ENCODE assay signal across 9 mouse cellular contexts in the genomic region with DNA sequence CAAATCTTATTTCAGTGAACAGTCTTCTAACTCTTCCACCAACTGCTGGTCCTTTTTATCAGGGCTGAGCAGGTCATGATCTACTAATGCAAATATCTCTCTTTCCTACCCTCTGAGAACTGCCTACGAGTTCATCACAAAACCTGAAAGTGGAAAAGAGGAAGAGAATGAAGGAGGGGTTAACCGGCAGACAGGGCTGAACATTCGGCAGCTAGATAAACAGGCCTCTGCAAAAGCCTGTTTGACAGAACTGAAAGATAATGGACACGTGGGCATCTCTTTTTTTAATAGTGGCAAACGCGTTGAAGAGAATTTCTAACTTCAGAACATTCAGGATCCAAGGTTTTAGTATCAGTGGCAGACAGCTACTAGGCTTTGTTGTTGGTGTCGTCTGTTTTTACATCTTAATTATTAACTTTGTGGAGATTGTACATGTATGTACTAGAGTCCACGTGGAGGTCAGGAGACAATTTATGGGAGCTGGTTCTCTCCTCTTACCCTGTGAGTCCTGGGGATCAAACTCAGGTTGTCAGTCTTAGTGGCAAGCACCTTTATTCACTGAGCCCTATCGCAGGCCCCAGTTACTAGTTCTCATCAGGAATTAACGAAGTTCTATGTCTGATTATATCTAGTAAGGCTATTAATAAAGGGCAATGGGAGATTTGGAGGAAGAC. TPM values are rescaled to one million over a fixed set of nuclear protein-coding genes. Genes with fewer than 3 reads are reported as not detected.
DNase-seq lines count a peak whose midpoint lies in the region; ATAC-seq and TF ChIP-seq lines count a peak whose summit lies in the region.
"Had no signal": no experiment of that assay in that cellular context is flagged by ENCODE, and none has a peak within 500 bp of the region (broad histone marks: within the 10 kb centered on the region; RNA-seq: fewer than 3 reads in every experiment).

No protein-coding gene starts in this region.

- TF ChIP-seq CTCF in midbrain, postnatal 0 days (IDR thresholded peaks at IDR 0.05): no peak

- WGBS in hindbrain, embryonic 12.5 days: 82% methylated on average over 10 of the region's 10 CpGs
- WGBS in hindbrain, embryonic 11.5 days: 85% methylated on average over 10 of the region's 10 CpGs
- 82% methylated on average over 10 of the region's 10 CpGs for WGBS in midbrain, postnatal 0 days

- peaks cover 14% of the 10 kb centered on the region for H3K4me1 ChIP-seq in hindbrain, embryonic 12.5 days
- no peaks in the 10 kb centered on the region for H3K4me1 ChIP-seq in hindbrain, embryonic 11.5 days (replicated peaks; ENCODE audit: control insufficient read depth, insufficient read depth, low read length)
- H3K4me1 ChIP-seq in midbrain, postnatal 0 days (ENCODE audit: insufficient read depth, low read length): no peaks in the 10 kb centered on the region; the same call in 1 of the 2 replicates

- no peaks in the 10 kb centered on the region for H3K36me3 ChIP-seq in hindbrain, embryonic 12.5 days
- H3K36me3 ChIP-seq in hindbrain, embryonic 11.5 days (ENCODE audit: control insufficient read depth, insufficient read depth, low read length): no peaks in the 10 kb centered on the region
- no peaks in the 10 kb centered on the region for H3K36me3 ChIP-seq in midbrain, postnatal 0 days (ENCODE audit: insufficient read depth, low read length)

- no peaks in the 10 kb centered on the region for H3K27me3 ChIP-seq in hindbrain, embryonic 12.5 days
- H3K27me3 ChIP-seq in hindbrain, embryonic 11.5 days (ENCODE audit: control insufficient read depth, insufficient read depth, low read length): no peaks in the 10 kb centered on the region
- H3K27me3 ChIP-seq in midbrain, postnatal 0 days (ENCODE audit: insufficient read depth, low read length): no peaks in the 10 kb centered on the region
- H3K27me3 ChIP-seq: Patski had no signal

- no peak for ATAC-seq in hindbrain, embryonic 12.5 days (ENCODE audit: low FRiP score)
- ATAC-seq in hindbrain, embryonic 11.5 days (ENCODE audit: low FRiP score): no peak
- no peak for ATAC-seq in midbrain, postnatal 0 days (ENCODE audit: low FRiP score)
- ATAC-seq: Patski had no signal

- DNase-seq in hindbrain, embryonic 11.5 days (ENCODE audit: low spot score): no peak
- DNase-seq in c-Kit-negative CD71-positive TER-119-positive erythroid progenitor cells, embryonic 14.5 days (ENCODE audit: low read depth, low spot score): peak; percentile 48
- DNase-seq in induced T-regulatory cell, adult 2 months (ENCODE audit: low read depth): peak; percentile 26
- DNase-seq in midbrain, postnatal 0 days (ENCODE audit: low spot score): no peak
- DNase-seq in cerebellum, adult 9-10 months: no peak
- DNase-seq in right cerebral cortex, postnatal 25 days: no peak
- DNase-seq in retina, postnatal 1 day: no peak

- no peaks in the 10 kb centered on the region for H3K9me3 ChIP-seq in hindbrain, embryonic 12.5 days (replicated peaks)
- H3K9me3 ChIP-seq in hindbrain, embryonic 11.5 days (ENCODE audit: control insufficient read depth, low read length): no peaks in the 10 kb centered on the region
- H3K9me3 ChIP-seq in midbrain, postnatal 0 days (ENCODE audit: low read length): no peaks in the 10 kb centered on the region

- no peak overlapping the region for H3K4me3 ChIP-seq in hindbrain, embryonic 12.5 days
- no peak overlapping the region for H3K4me3 ChIP-seq in hindbrain, embryonic 11.5 days (ENCODE audit: low read depth, low read length)
- peak overlapping the region; percentile 65 for H3K4me3 ChIP-seq in midbrain, postnatal 0 days (ENCODE audit: low read depth, low read length)

- H3K4me2 ChIP-seq in hindbrain, embryonic 12.5 days (replicated peaks): peak overlapping the region; percentile 79; the same call in 1 of the 2 replicates
- H3K4me2 ChIP-seq in hindbrain, embryonic 11.5 days (replicated peaks; ENCODE audit: low read depth, low read length): no peak overlapping the region
- peak overlapping the region; percentile 69 for H3K4me2 ChIP-seq in midbrain, postnatal 0 days (ENCODE audit: low read depth, low read length, poor library complexity, severe bottlenecking)

- no peak overlapping the region for H3K27ac ChIP-seq in hindbrain, embryonic 12.5 days
- no peak overlapping the region for H3K27ac ChIP-seq in hindbrain, embryonic 11.5 days (ENCODE audit: low read depth, low read length)
- H3K27ac ChIP-seq in midbrain, postnatal 0 days (ENCODE audit: low read depth, low read length): no peak overlapping the region

- no peak overlapping the region for H3K9ac ChIP-seq in hindbrain, embryonic 12.5 days
- no peak overlapping the region for H3K9ac ChIP-seq in hindbrain, embryonic 11.5 days (ENCODE audit: low read depth, low read length)
- no peak overlapping the region for H3K9ac ChIP-seq in midbrain, postnatal 0 days (replicated peaks; ENCODE audit: low read length, poor library complexity, severe bottlenecking)

RNA-seq across cellular contexts. Expression of a gene that starts 2.3 kb away (rescaled TPM):
- polyA plus RNA-seq in hindbrain, embryonic 12.5 days (2016; fragmentation: Nextera tagmentation; extraction: Ambion mirVana): 36.2 and 41.7 TPM in 2 replicates
- 20.4 and 21.9 TPM in 2 replicates for polyA plus RNA-seq in hindbrain, embryonic 11.5 days (2014; fragmentation: Nextera tagmentation; extraction: Ambion mirVana)
- total RNA-seq in midbrain, postnatal 0 days (2014; rRNA removed): 91.6 and 98.7 TPM in 2 replicates
- polyA plus RNA-seq in midbrain, postnatal 0 days (2015; fragmentation: Nextera tagmentation; extraction: Ambion mirVana): 42.7 and 45.5 TPM in 2 replicates

RNA-seq across cellular contexts. Expression of a gene that starts 24.5 kb away (rescaled TPM):
- polyA plus RNA-seq in hindbrain, embryonic 12.5 days (2016; fragmentation: Nextera tagmentation; extraction: Ambion mirVana): 55.6 and 63.0 TPM in 2 replicates
- polyA plus RNA-seq in hindbrain, embryonic 11.5 days (2014; fragmentation: Nextera tagmentation; extraction: Ambion mirVana): 5.1 and 7.9 TPM in 2 replicates
- 38.4 and 68.5 TPM in 2 replicates for total RNA-seq in midbrain, postnatal 0 days (2014; rRNA removed)
- 18.2 and 19.7 TPM in 2 replicates for polyA plus RNA-seq in midbrain, postnatal 0 days (2015; fragmentation: Nextera tagmentation; extraction: Ambion mirVana)

Comparison
In these comparisons a context has a peak if more than half of its experiments do, and no peak if none do; other contexts are left out.
1. DNase-seq: peak in c-Kit-negative CD71-positive TER-119-positive erythroid progenitor cells, embryonic 14.5 days (single experiment) and induced T-regulatory cell, adult 2 months (single experiment); none in hindbrain, embryonic 11.5 days (single experiment), midbrain, postnatal 0 days (single experiment), cerebellum, adult 9-10 months (single experiment), right cerebral cortex, postnatal 25 days (single experiment) and retina, postnatal 1 day (single experiment).